Mouse (Mus musculus) gastrocnemius, adult 8-10 months (tissue): ENCODE data around the gene Il25. TPM values are rescaled to one million over a fixed set of nuclear protein-coding genes. Genes with fewer than 3 reads are reported as not detected.

Experiments used
- microRNA-seq: library from miRNA; unstranded; fragments of <30 nt; microRNA quantifications from one replicate; pipeline ENCODE4 v1.2.0, GENCODE M21; 2022
- total RNA-seq, 4 experiments: library from RNA; stranded (reverse); gene quantifications; 2 replicates each; pipeline ENCODE4 v1.2.4; 2022

Gene Il25
- total RNA-seq, 4 experiments from 2014 or later = not detected

Small RNA genes lying within 50 kb of the gene (microRNA-seq; reads per million reads assigned to microRNA genes)
- gene Mir208a = 10.0 reads per million, percentile 4 among the genes with 10 or more reads in this experiment
- gene Mir208b = 167 reads per million, percentile 58 among the genes with 10 or more reads in this experiment

Other genes starting within 250 kb of the Il25 start
- 1 to 10 TPM; 7.1 to 9.4 (median 8.0) TPM for gene 1700123O20Rik, start 246.5 kb upstream of the Il25 start, total RNA-seq
- gene Acin1, start 245.8 kb upstream of the Il25 start, total RNA-seq = 10 to 100 TPM; 46.2 to 72.1 (median 55.9) TPM
- not detected for gene Gm29776, start 233.9 kb upstream of the Il25 start, total RNA-seq
- not detected for gene Cebpe, start 220.5 kb upstream of the Il25 start, total RNA-seq
- 10 to 100 TPM; 11.3 to 17.4 (median 12.2) TPM for gene Slc7a8, start 150.7 kb upstream of the Il25 start, total RNA-seq
- gene Rnf212b, start 118.6 kb upstream of the Il25 start, total RNA-seq = 1 to 10 TPM; 2.2 to 3.2 (median 2.5) TPM
- 1 to 10 TPM; 3.3 to 7.6 (median 5.2) TPM for gene Homez, start 61.7 kb upstream of the Il25 start, total RNA-seq
- 1 to 10 TPM; 3.6 to 5.3 (median 4.0) TPM for gene Ppp1r3e, start 55.1 kb upstream of the Il25 start, total RNA-seq
- 10 to 100 TPM; 23.8 to 31.4 (median 26.8) TPM for gene Bcl2l2, start 49.3 kb upstream of the Il25 start, total RNA-seq
- gene Gm20521, start 49.3 kb upstream of the Il25 start, total RNA-seq = 1 to 10 TPM in 3 of 4 experiments, under 1 TPM in 1; 0.83 to 7.4 (median 3.1) TPM
- gene Pabpn1, start 40.2 kb upstream of the Il25 start, total RNA-seq = 10 to 100 TPM; 44.2 to 55.9 (median 50.0) TPM
- gene Slc22a17, start 19.6 kb upstream of the Il25 start, total RNA-seq = 1 to 10 TPM in 3 of 4 experiments, under 1 TPM in 1; 0.68 to 1.4 (median 1.2) TPM
- 1 to 10 TPM in 1 of 4 experiments, under 1 TPM in 3; 0.48 to 1.1 (median 0.86) TPM for gene Efs, start 6.6 kb upstream of the Il25 start, total RNA-seq
- not detected for gene Cmtm5, start 3.6 kb downstream of the Il25 start, total RNA-seq
- gene Myh6, start 34.2 kb downstream of the Il25 start, total RNA-seq = 100 to 1,000 TPM; 106 to 159 (median 128) TPM
- not detected for gene Gm17428, start 44.2 kb downstream of the Il25 start, total RNA-seq
- 100 to 1,000 TPM; 508 to 760 (median 618) TPM for gene Myh7, start 61.9 kb downstream of the Il25 start, total RNA-seq
- gene Ngdn, start 82.8 kb downstream of the Il25 start, total RNA-seq = 10 to 100 TPM; 18.5 to 19.7 (median 19.1) TPM
- gene Zfhx2, start 159.6 kb downstream of the Il25 start, total RNA-seq = 1 to 10 TPM; 4.9 to 6.2 (median 5.6) TPM
- 10 to 100 TPM; 13.4 to 15.6 (median 14.9) TPM for gene Thtpa, start 162.1 kb downstream of the Il25 start, total RNA-seq
- gene Ap1g2, start 173.9 kb downstream of the Il25 start, total RNA-seq = 1 to 10 TPM; 2.2 to 3.9 (median 3.6) TPM
- under 1 TPM in 2 of 4 experiments, not detected in 2; 0.08 to 0.19 TPM for gene Jph4, start 184.2 kb downstream of the Il25 start, total RNA-seq